Mouse (Mus musculus) hindlimb bud, embryonic 11.5 days (tissue): ENCODE data around the gene Vps18.

Experiments
- DNase-seq: peaks from one replicate; pipeline ENCODE4 v3.0.0-alpha.2; 2012; ENCODE audit warnings: low read depth, low spot score; ENCODE audit errors: extremely low spot score

The Vps18 gene

DNA sequence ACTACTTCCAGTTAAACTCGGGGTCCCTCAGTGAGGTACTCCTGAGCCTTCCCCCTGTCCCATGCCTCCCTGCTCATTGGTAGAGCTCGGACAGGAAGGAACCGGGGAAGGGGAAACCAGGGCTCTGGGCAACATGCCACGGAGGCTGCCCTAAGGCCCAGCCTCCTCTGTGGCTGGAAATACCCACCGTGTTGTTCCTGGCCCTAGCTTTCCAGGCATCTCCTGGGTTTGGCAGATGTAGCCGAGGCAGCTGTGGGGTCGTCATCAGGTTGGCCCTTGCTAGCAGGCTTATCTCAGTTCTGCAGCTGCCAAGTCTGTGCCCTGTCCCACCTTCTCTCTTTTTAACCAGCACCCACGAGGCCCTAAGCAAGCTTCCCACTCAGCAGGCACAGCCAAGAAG is 32.0 kb downstream of the Vps18 start:
- no peak for DNase-seq

DNA sequence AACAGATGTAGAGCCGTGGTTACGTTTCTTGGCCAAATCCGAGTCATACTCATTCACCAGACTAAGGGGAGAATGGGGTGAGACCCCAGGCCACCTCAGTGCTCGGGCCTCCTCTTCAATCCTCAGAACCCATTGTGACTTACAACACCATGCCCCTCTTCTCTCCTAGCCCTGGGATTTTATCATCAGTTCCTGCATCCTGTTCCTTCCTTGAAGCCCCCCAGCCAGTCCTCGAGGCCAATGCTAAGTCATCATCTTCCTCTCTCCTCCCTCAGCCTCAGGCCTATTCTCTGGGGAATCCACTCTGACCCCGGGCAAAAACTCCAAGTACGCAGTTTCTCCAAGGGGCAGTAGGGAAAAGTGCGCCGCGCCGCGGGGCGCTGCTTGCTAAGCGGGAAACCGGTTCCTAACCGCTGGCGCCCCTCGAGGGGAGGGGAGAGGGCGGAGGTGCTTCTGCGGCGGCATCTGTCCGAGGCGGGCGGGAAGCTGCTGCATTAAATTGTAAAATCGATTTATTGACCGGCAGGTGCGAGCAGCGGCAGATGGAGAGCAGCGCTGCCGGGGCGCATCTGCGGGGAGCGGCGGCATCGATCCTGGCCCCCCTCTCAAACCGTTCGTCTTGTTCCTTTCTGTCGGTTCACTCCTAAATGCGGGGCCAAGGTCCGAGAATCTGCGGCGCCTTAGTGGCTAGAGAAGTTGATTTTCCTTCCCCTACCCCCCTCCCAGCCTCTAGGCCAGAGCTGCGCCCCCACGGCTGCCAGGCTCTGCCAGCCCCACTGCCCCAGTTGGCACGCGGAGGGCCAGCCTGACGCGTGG is 33.4 kb downstream of the Vps18 start:
- DNase-seq, result no peak

DNA sequence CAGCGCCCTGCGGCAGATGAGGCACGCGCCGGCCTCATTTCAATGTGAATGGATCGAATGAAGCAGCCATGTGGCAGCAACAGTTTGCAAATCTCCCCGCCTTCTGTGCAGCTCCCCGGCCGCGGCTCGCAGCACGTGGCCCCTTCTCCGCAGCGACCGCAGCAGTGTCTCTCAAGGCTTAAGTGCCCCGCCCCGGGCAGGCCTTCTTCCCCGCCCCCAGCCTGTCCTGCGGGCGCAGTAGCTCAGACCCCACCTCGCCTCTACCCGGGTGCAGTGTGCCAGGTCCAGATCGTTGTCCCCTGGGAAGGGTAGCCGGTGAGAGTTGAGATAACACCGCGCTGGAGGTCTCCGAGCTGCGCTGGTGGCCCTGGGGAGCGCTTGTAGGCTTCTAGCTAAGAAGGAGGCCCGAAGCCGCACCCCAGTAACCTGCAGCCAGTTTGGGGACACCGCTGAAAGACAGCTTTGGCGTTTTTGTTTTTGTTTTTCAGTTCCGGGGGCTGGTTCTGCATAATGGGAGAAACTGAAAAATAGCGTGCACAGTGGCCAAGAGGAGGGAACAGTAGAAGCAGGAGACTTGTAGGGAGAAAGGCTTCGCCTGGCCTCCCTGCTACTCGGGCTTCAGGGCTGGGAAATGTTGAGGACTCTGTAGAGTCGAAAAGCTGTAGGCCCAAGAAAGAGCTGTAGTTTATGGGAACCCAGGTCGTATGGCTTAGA is 34.2 kb downstream of the Vps18 start:
- no peak for DNase-seq

DNA sequence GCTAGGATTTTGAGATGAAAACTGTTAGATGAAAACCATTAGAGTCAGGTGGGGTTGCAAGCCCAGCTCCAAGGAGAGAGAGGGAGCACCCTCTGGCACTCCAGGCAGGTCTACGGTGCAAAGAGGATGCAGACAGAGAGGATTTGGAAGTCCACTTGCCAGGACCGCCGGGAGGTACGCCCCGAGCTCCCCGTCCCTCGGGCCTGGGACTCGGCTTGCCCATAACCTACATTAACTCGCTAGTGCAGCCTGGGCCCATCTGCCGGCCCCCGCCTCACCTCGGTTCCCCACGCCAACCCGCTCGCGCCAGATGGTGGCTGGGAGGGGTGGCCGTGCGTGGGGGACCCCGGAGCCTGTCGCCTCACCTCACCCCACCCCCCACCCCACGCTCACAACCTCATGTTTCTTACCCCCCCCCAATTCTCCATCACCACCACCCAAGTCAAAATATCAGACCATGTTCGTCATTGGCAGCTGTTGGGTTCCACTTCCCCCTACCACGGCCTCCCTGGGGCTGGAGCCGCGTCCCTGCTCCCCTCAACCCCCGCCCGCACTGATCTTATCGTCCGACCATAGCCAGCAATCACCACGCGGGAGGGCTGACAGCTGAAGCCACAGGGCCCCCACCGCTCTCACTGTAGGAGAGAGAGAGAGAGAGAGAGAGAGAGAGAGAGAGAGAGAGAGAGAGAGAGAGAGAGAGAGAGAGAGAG is 35.5 kb downstream of the Vps18 start:
- no peak for DNase-seq

DNA sequence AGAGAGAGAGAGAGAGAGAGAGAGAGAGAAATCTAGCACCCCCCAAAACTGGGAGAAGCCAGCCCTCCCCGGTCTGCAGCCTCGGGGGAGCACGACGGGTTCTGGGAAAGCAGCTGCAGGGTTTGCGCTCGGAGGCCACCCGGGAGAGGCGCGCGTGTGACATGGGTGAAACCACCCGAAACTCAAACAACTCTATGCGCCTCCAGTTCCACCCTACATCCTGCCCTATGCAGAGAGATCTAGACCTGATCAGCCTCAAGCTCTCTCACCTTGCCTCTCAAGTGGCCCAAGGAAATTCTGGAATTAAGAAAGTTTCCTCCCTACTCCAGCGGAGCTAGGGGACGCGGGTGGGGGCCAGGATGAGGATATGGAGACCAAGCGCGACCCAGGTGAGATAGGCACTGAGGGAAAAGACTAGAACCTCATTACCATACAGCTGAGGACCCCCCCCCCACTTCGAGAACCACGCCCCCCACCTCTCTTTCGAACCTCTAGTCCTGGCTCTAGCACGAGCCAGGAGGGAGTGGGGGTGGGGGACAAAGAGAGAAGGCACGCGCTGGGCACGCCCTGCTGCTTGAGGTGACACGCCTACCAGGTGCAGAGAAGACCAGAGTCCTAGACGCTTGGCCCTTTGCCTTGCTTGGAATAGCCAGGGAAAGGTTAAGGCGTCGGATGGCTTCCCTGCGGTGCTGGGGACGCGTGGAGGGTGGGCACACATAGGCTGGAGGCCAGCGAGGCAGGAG is 36.2 kb downstream of the Vps18 start:
- DNase-seq, result no peak

DNA sequence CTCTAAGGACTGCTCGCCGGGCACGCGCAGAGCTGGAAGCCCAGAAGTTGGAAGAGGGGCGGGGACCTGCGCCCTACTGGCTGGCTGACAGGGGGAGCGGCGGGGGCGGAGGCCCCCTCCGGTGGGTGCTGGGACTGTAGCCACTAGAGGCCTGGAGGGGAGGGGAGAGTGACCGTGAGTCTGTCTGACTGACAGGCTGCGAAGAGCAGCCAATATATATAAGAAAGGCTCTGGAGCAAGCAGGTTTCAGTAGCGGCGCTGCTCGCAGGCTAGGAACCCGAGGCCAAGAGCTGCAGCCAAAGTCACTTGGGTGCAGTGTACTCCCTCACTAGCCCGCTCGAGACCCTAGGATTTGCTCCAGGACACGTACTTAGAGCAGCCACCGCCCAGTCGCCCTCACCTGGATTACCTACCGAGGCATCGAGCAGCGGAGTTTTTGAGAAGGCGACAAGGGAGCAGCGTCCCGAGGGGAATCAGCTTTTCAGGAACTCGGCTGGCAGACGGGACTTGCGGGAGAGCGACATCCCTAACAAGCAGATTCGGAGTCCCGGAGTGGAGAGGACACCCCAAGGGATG is 37.1 kb downstream of the Vps18 start, which contains the start of gene Dll4:
Gene Dll4 (plus strand): TSS at position 217 of the 576 bp plus-strand sequence.
- DNase-seq, result no peak

DNA sequence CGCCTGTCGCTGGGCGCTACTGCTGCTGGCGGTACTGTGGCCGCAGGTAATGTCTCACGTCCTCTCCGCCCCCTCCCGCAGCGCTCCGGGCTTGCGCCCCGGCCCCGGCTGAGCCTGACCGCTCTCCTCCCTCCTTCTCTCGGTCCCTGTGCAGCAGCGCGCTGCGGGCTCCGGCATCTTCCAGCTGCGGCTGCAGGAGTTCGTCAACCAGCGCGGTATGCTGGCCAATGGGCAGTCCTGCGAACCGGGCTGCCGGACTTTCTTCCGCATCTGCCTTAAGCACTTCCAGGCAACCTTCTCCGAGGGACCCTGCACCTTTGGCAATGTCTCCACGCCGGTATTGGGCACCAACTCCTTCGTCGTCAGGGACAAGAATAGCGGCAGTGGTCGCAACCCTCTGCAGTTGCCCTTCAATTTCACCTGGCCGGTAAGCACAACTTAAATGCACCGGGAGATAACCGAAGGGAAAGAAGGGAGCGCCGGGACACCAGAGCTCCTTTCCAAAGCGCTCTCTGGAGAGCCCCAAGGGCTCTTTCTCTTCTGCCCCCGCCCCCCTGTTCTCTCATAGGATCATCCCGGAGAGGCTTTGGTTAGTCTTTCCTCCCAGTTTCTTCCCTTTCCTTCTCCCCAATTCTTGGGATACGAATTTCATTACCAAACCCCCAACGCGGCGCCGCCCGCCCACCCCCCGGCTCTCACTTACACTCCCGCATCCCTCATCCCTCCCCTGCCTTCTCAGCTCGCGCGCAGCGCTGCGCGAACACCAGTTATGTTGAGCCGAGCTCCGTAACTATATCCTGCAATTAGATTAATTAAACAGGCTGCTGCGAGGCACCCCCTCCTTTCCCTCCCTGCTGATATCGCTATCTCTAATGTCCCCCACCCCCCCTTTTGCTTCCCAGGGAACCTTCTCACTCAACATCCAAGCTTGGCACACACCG is 37.9 kb downstream of the Vps18 start:
- DNase-seq, result no peak

DNA sequence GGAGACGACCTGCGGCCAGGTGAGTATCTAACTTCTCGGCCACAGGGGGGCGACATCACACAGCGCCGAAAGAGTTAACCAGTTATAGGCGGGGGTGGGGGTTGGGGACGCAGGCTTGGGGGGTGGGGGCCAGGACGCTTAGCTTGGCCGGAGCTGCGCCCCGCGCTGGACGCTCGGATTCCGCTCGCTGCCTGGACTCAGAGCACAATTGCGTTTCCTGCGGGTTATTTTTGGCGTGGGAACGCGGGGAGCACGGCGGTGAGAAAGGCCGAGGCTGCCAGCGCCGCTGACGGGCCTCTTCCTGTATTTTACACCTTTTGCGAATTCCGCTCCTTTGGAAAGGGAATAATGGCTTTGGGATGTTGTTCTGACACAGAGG is 38.6 kb downstream of the Vps18 start:
- no peak for DNase-seq

DNA sequence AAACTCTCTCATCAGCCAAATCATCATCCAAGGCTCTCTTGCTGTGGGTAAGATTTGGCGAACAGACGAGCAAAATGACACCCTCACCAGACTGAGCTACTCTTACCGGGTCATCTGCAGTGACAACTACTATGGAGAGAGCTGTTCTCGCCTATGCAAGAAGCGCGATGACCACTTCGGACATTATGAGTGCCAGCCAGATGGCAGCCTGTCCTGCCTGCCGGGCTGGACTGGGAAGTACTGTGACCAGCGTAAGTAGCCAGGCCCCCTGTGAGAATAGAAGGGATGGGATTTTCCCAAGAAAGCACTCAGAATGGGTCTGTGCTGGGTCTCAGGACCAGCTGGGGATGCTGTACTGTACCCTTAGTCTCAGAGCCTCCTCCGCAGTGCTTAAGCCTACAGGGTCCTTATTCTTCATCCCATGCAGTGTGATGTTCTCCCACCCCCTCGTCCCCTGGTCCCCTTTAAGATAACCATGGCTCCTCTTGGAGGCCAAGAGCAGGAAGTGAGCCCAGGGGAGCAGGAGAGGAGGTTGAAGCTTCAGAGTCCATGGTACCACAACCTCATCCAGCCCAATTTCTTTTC is 39.5 kb downstream of the Vps18 start:
- DNase-seq, result no peak

DNA sequence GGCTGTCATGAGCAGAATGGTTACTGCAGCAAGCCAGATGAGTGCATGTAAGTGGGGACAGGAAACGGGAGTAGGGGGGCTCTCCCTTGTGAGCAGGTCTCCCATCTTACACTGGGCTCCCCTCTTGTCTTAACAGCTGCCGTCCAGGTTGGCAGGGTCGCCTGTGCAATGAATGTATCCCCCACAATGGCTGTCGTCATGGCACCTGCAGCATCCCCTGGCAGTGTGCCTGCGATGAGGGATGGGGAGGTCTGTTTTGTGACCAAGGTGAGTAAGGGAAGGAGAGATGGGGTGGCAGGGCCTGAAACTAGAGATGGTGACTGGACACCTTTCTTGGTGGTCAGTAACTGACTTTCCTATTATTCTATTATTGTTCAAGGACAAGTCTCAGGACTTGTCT is 40.0 kb downstream of the Vps18 start:
- no peak for DNase-seq

DNA sequence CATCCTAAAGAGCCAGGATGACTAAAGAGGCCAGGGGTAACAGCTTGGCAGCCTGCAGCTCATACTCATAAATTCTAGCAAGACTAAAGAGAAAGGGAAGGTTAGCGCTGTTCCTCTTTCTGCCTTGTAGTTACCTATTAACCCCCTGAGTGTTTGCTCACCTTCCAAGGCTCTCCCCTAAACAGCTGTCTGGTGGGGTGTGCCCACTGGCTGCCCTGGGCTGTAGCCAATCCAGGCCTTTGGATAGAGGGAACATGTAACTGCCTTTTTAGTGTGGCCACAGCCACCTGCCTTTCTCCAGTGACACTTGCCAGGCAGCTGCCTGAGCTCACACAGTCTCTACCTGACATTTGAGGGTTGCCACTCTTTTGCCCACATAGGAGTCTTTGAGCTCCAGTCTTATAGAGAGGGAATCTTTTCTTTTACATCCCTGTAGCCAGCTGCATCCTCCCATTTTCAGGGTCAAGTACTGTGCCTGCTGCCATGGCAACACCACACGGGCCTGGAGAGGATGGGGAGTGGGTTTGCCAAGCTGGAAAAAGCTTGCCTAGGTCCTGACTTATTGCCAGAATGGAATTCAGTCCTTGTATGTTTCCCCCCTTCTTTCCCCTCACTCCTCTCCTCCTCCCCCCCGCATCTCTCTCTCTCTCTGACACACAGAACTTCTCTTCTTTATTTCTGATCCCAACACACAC is 40.7 kb downstream of the Vps18 start:
- DNase-seq, result no peak

DNA sequence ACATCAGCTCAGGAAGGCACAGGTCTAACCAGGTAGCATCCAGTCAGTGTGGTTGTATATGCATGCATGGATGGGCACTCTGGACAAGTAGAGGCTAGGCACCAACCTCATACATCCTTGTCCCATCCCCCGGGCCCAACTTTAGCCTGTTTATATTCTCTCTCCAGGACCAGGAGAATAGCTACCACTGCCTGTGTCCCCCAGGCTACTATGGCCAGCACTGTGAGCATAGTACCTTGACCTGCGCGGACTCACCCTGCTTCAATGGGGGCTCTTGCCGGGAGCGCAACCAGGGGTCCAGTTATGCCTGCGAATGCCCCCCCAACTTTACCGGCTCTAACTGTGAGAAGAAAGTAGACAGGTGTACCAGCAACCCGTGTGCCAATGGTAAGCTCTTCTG is 42.3 kb downstream of the Vps18 start:
- DNase-seq, result no peak

DNA sequence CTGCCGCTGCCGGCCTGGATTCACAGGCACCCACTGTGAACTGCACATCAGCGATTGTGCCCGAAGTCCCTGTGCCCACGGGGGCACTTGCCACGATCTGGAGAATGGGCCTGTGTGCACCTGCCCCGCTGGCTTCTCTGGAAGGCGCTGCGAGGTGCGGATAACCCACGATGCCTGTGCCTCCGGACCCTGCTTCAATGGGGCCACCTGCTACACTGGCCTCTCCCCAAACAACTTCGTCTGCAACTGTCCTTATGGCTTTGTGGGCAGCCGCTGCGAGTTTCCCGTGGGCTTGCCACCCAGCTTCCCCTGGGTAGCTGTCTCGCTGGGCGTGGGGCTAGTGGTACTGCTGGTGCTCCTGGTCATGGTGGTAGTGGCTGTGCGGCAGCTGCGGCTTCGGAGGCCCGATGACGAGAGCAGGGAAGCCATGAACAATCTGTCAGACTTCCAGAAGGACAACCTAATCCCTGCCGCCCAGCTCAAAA is 43.7 kb downstream of the Vps18 start:
- no peak for DNase-seq

DNA sequence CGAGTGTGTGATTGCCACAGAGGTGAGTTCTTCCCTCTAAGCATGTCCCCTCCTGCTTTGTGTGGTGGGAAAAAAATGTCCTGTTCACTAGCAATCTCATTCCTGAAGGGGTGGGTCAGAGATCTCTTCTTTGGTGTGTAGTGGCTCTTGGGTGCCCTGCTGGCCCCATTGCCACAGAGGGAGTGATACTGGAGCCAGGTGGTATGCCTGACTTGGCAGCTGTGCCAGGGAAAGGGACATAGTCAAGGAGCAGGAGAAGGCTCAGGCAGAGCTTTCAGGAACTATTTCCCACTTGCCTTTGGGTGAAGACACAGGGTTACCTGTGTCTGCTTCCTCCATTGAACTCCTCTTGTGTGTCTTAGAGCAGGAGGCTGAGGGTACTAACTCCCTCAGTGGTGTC is 45.6 kb downstream of the Vps18 start:
- DNase-seq, result no peak

DNA sequence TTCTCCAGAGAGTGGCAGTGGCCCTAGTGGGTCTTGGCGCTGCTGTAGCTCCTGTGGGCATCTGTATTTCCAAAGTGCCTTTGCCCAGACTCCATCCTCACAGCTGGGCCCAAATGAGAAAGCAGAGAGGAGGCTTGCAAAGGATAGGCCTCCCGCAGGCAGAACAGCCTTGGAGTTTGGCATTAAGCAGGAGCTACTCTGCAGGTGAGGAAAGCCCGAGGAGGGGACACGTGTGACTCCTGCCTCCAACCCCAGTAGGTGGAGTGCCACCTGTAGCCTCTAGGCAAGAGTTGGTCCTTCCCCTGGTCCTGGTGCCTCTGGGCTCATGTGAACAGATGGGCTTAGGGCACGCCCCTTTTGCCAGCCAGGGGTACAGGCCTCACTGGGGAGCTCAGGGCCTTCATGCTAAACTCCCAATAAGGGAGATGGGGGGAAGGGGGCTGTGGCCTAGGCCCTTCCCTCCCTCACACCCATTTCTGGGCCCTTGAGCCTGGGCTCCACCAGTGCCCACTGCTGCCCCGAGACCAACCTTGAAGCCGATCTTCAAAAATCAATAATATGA is 46.5 kb downstream of the Vps18 start:
- no peak for DNase-seq

DNA sequence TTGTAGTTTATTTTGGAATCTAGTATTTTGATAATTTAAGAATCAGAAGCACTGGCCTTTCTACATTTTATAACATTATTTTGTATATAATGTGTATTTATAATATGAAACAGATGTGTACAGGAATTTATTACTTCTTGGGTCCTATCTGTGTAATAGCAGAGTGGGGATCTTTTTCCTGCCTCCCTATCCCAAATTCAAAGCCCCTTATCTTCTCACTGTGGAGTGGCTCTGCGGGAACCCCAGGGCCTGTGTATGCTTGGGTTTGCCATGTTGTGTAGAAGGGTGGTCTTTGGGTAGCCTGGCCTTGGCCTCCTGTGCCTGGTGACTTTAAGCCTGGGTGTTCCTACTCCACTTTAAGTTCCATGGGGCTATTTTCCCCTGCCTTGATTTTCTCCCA is 47.0 kb downstream of the Vps18 start:
- DNase-seq, result no peak

DNA sequence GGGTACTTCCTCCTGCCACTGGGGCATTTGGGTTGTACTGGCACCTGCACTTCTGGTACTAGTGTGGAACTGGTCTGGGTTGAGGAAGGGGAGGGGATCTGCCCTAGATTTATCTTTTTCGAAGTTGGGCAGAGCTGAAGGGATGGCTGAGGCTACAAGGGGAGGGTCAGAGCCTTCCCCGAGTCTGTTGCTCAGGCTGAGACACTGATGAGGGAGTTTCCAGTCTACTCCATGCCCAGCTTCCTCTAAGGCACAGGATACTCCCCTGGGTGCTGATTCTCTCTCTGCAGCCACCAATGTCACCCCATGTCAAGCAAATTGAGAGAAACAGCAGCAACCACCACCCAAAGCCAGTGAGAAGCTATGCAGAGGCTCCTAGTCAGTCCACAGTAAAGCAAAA is 47.5 kb downstream of the Vps18 start:
- no peak for DNase-seq

DNA sequence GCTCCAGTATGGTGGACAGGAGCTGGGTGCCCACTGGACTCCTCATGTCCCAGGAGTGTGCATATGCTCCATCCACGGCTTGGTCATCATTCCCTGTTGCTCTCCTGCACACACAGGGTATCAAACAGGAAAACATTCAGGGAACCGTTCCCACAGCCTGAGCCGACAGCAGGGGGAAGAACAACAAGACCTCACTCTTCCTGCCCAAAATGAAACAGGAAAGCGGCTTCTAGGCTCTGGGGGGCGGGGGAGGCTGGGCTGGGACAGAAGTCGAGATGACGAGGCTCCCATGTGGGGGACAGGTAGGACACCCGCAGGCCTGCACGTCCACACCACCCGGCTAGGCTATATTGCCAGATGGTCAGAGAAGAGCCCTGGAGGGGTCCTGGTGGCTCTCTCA is 47.9 kb downstream of the Vps18 start:
- DNase-seq, result no peak
